23 mouse cellular contexts compared by ENCODE assay signal in genomic region chr2:29151941-29152340, GRCm38 (mm10). TPM values are rescaled to one million over a fixed set of nuclear protein-coding genes. Genes with fewer than 3 reads are reported as not detected.
DNase-seq lines count a peak whose midpoint lies in the region; ATAC-seq and TF ChIP-seq lines count a peak whose summit lies in the region.
"Had no signal": no experiment of that assay in that cellular context is flagged by ENCODE, and none has a peak within 500 bp of the region (broad histone marks: within the 10 kb centered on the region; RNA-seq: fewer than 3 reads in every experiment).

No protein-coding gene starts in this region.

- no peak for TF ChIP-seq EP300 in ES-Bruce4 (IDR thresholded peaks at IDR 0.05; ENCODE audit: insufficient read depth, low read depth, low read length)

- H3K27ac ChIP-seq in ES-Bruce4 (ENCODE audit: insufficient read depth, low read length) (peak overlapping the region; percentile 91), ES-E14 (ENCODE audit: insufficient read depth, low read depth, low read length, poor library complexity, severe bottlenecking) (peak overlapping the region; percentile 28; the same call in 1 of the 2 replicates)
- H3K27ac ChIP-seq in forebrain, embryonic 12.5 days, result no peak overlapping the region
- H3K27ac ChIP-seq: embryonic facial prominence, embryonic 13.5 days; embryonic facial prominence, embryonic 15.5 days; forebrain, embryonic 10.5 days; forebrain, embryonic 13.5 days; forebrain, embryonic 15.5 days had no signal

- no peak for TF ChIP-seq CTCF in ES-Bruce4 (IDR thresholded peaks at IDR 0.05; ENCODE audit: low read depth, low read length)

- no peak for TF ChIP-seq POLR2A in ES-Bruce4 (IDR thresholded peaks at IDR 0.05; ENCODE audit: insufficient read depth, low read length)

- 69% methylated on average over 2 of the region's 2 CpGs for WGBS in forebrain, embryonic 12.5 days

- no peak overlapping the region for H3K4me2 ChIP-seq in forebrain, embryonic 12.5 days
- H3K4me2 ChIP-seq: embryonic facial prominence, embryonic 13.5 days; embryonic facial prominence, embryonic 15.5 days; forebrain, embryonic 13.5 days; forebrain, embryonic 15.5 days had no signal

- H3K4me3 ChIP-seq in ES-Bruce4 (ENCODE audit: low read depth, low read length) (no peak overlapping the region), ES-E14 (ENCODE audit: insufficient read depth in 1 of 2, low read depth in 1 of 2, low read length in 2 of 2, poor library complexity in 1 of 2, severe bottlenecking in 1 of 2) (no peak overlapping the region)
- no peak overlapping the region for H3K4me3 ChIP-seq in forebrain, embryonic 12.5 days (replicated peaks)
- H3K4me3 ChIP-seq: embryonic facial prominence, embryonic 13.5 days; embryonic facial prominence, embryonic 15.5 days; erythroblast, embryonic 14.5 days; forebrain, embryonic 10.5 days; forebrain, embryonic 13.5 days; forebrain, embryonic 15.5 days had no signal

- no peak for ATAC-seq in forebrain, embryonic 12.5 days (ENCODE audit: low FRiP score)
- ATAC-seq: forebrain, embryonic 13.5 days; forebrain, embryonic 15.5 days; forebrain, postnatal 0 days had no signal

- H3K9ac ChIP-seq in ES-Bruce4 (ENCODE audit: low read depth, poor library complexity, severe bottlenecking) (no peak overlapping the region), ES-E14 (ENCODE audit: insufficient read depth, low read depth, low read length, poor library complexity, severe bottlenecking) (no peak overlapping the region)
- H3K9ac ChIP-seq in forebrain, embryonic 12.5 days, result no peak overlapping the region
- H3K9ac ChIP-seq: embryonic facial prominence, embryonic 13.5 days; embryonic facial prominence, embryonic 15.5 days; forebrain, embryonic 13.5 days; forebrain, embryonic 15.5 days; forebrain, postnatal 0 days had no signal

- H3K4me1 ChIP-seq in ES-Bruce4 (ENCODE audit: control insufficient read depth, insufficient read depth, low read length) (peaks cover 2% of the 10 kb centered on the region), ES-E14 (ENCODE audit: control insufficient read depth in 2 of 2, insufficient read depth in 2 of 2, low read length in 2 of 2, poor library complexity in 1 of 2) (peaks cover 8 to 12% of the 10 kb centered on the region in 2 experiments)
- H3K4me1 ChIP-seq in forebrain, embryonic 12.5 days, result no peaks in the 10 kb centered on the region
- H3K4me1 ChIP-seq: embryonic facial prominence, embryonic 13.5 days; embryonic facial prominence, embryonic 15.5 days; forebrain, embryonic 10.5 days; forebrain, embryonic 13.5 days; forebrain, embryonic 15.5 days had no signal

- peaks cover 67% of the 10 kb centered on the region for H3K36me3 ChIP-seq in ES-Bruce4 (ENCODE audit: control insufficient read depth, insufficient read depth, low read length, poor library complexity, severe bottlenecking)
- H3K36me3 ChIP-seq in ES-E14 (ENCODE audit: control insufficient read depth, insufficient read depth, low read length, poor library complexity, severe bottlenecking), result peaks cover 48% of the 10 kb centered on the region
- H3K36me3 ChIP-seq in forebrain, embryonic 12.5 days (replicated peaks), result peaks cover 73% of the 10 kb centered on the region

- no peaks in the 10 kb centered on the region for H3K27me3 ChIP-seq in ES-Bruce4 (ENCODE audit: control insufficient read depth, insufficient read depth, low read length, poor library complexity, severe bottlenecking)
- H3K27me3 ChIP-seq in forebrain, embryonic 12.5 days, result no peaks in the 10 kb centered on the region
- H3K27me3 ChIP-seq: embryonic facial prominence, embryonic 13.5 days; embryonic facial prominence, embryonic 15.5 days; forebrain, embryonic 13.5 days; forebrain, embryonic 15.5 days had no signal

- DNase-seq in ES-E14 (ENCODE audit: low read depth, low spot score) (peak; percentile 33), ZHBTc4 (ENCODE audit: low read depth, low spot score) (peak; percentile 78)
- no peak for DNase-seq in urinary bladder, postnatal 36 days (ENCODE audit: low spot score in 2 of 2)
- DNase-seq in ovary, adult 18-20 months (ENCODE audit: low spot score), result no peak
- DNase-seq: adrenal gland, adult 2 months; adrenal gland, postnatal 10 days; adrenal gland, postnatal 25 days; cerebellum, adult 11 months; cerebellum, adult 18-20 months; cerebellum, adult 8-10 months; cerebellum, adult 9-11 months; cerebellum, postnatal 14 days; cerebellum, postnatal 36 days; embryo, embryonic 11 days; forebrain, postnatal 0 days had no signal

- in situ Hi-C loops in ES-E14 (cut with MboI; ENCODE audit: low sequenced_read_pairs in 2 of 2, unreplicated experiment in 2 of 2), result loop anchor here (25.0 kb wide), 3 partner anchors 760 to 1160 kb away; no protein-coding TSS in a partner anchor

- H3K9me3 ChIP-seq in ES-Bruce4 (replicated peaks; ENCODE audit: control insufficient read depth, insufficient read depth, low read length, poor library complexity, severe bottlenecking) (no peaks in the 10 kb centered on the region), ES-E14 (ENCODE audit: control insufficient read depth, insufficient read depth, low read depth, low read length) (no peaks in the 10 kb centered on the region)
- no peaks in the 10 kb centered on the region for H3K9me3 ChIP-seq in forebrain, embryonic 12.5 days
- H3K9me3 ChIP-seq: embryonic facial prominence, embryonic 13.5 days; embryonic facial prominence, embryonic 15.5 days; forebrain, embryonic 10.5 days; forebrain, embryonic 13.5 days; forebrain, embryonic 15.5 days had no signal

TF ChIP-seq in ES-E14, 5 proteins besides CTCF, POLR2A, EP300 and RAD21:
- TF ChIP-seq MAFK (IDR thresholded peaks at IDR 0.05; ENCODE audit: insufficient read depth, low read depth, low read length) (no peak), CHD2 (IDR thresholded peaks at IDR 0.05; ENCODE audit: low read depth, low read length) (0 out of 2 replicates have a peak, but pooled peaks have one; percentile 48)

RNA-seq across cellular contexts. Expression of gene Setx, which starts 28.0 kb away (rescaled TPM):
- polyA plus RNA-seq in ES-Bruce4 (2011; ENCODE audit: insufficient read depth, insufficient read length, low read depth, missing spikeins), result 107 and 113 TPM in 2 replicates
- total RNA-seq in ES-E14 (2012; rRNA removed), result 119 and 123 TPM in 2 replicates
- 18.6 and 19.2 TPM in 2 replicates for polyA plus RNA-seq in forebrain, embryonic 12.5 days (2016; fragmentation: Nextera tagmentation; extraction: Ambion mirVana)

Comparison
In these comparisons a context has a peak if more than half of its experiments do, and no peak if none do; other contexts are left out.
1. DNase-seq: peak in ES-E14 (single experiment) and ZHBTc4 (single experiment); none in urinary bladder, postnatal 36 days (0 of 2) and ovary, adult 18-20 months (single experiment).